Mouse (Mus musculus) ES-Bruce4 (cell line): Measurements from ENCODE around the gene Tmem136. TPM values are rescaled to one million over a fixed set of nuclear protein-coding genes. Genes with fewer than 3 reads are reported as not detected.
A peak's percentile ranks its signal among the peaks of the same experiment; 100 is the strongest.

Experiments used
- H3K27ac ChIP-seq: 2 replicates; pipeline ENCODE4 v1.5.1; 2012; ENCODE audit warnings: low read length, inconsistent platforms; ENCODE audit not compliant: insufficient read depth
- H3K27me3 ChIP-seq: 2 replicates; pipeline ENCODE4 v1.6.1; 2012; ENCODE audit warnings: mild to moderate bottlenecking, low read length, inconsistent platforms; ENCODE audit not compliant: control insufficient read depth, poor library complexity, insufficient read depth, severe bottlenecking
- H3K36me3 ChIP-seq: 2 replicates; pipeline ENCODE4 v1.6.1; 2012; ENCODE audit warnings: inconsistent platforms, mild to moderate bottlenecking, low read length, moderate library complexity; ENCODE audit not compliant: control insufficient read depth, poor library complexity, insufficient read depth, severe bottlenecking
- H3K4me1 ChIP-seq: one replicate; pipeline ENCODE4 v1.8.1; 2011; ENCODE audit warnings: low read length; ENCODE audit not compliant: control insufficient read depth, insufficient read depth
- H3K4me3 ChIP-seq: 2 replicates; pipeline ENCODE4 v1.5.1; 2011; ENCODE audit warnings: low read depth, mild to moderate bottlenecking, low read length
- H3K9ac ChIP-seq: 2 replicates; pipeline ENCODE4 v1.6.1; 2012; ENCODE audit warnings: low read depth, mild to moderate bottlenecking, inconsistent platforms; ENCODE audit not compliant: poor library complexity, severe bottlenecking
- H3K9me3 ChIP-seq: replicated peaks from 2 replicates; pipeline ENCODE4 v1.6.1; 2012; ENCODE audit warnings: mild to moderate bottlenecking, low read length, inconsistent platforms; ENCODE audit not compliant: control insufficient read depth, poor library complexity, insufficient read depth, severe bottlenecking
- CTCF ChIP-seq: IDR thresholded peaks from one replicate; pipeline ENCODE4 v1.8.1; 2011; ENCODE audit warnings: low read depth, low read length
- EP300 ChIP-seq: IDR thresholded peaks from 2 replicates; pipeline ENCODE4 v1.6.1; 2011; ENCODE audit warnings: low read depth, low read length; ENCODE audit not compliant: insufficient read depth
- POLR2A ChIP-seq: IDR thresholded peaks from one replicate; pipeline ENCODE4 v1.8.1; 2011; ENCODE audit warnings: low read length; ENCODE audit not compliant: insufficient read depth
- polyA plus RNA-seq: library from polyadenylated mRNA; stranded (reverse); fragments of >200 nt; gene quantifications from 2 replicates; pipeline ENCODE4 v1.2.4, GENCODE M21; 2011; ENCODE audit warnings: low read depth; ENCODE audit not compliant: missing spikeins, insufficient read depth, insufficient read length

The Tmem136 gene
- 10.0 and 10.5 TPM in 2 replicates for polyA plus RNA-seq

- H3K9me3 ChIP-seq: no peaks in the 10 kb centered on the region
- peak within 1 kb of the TSS; percentile 73 for H3K4me3 ChIP-seq
- H3K4me1 ChIP-seq: no peaks in the 10 kb centered on the region
- peak within 1 kb of the TSS; percentile 60 for H3K9ac ChIP-seq
- no peaks in the 10 kb centered on the region for H3K27me3 ChIP-seq
- H3K27ac ChIP-seq: no peak within 1 kb of the TSS
- TF ChIP-seq POLR2A (peak; percentile 26), EP300 (0 out of 2 replicates have a peak, but pooled peaks have one; percentile 16), CTCF (peak; percentile 51)
- no peaks in the 10 kb centered on the region for H3K36me3 ChIP-seq
Measured at GRCm38 (mm10) chr9:43116134-43116996, at the start of gene Tmem136. TSS of gene Tmem136 (minus strand) at chr9:43116570.

GRCm38 (mm10) chr9:43155960-43156359, 39.6 kb upstream of the Tmem136 start:
- H3K9ac ChIP-seq: no peak overlapping the region
- no peaks in the 10 kb centered on the region for H3K9me3 ChIP-seq
- no peaks in the 10 kb centered on the region for H3K4me1 ChIP-seq
- no peak overlapping the region for H3K4me3 ChIP-seq
- no peaks in the 10 kb centered on the region for H3K27me3 ChIP-seq
- H3K27ac ChIP-seq: no peak overlapping the region
- no peaks in the 10 kb centered on the region for H3K36me3 ChIP-seq
- TF ChIP-seq EP300 (no peak), CTCF (no peak), POLR2A (no peak)

- no peak overlapping the region for H3K27ac ChIP-seq
- H3K36me3 ChIP-seq: no peaks in the 10 kb centered on the region
- peaks cover 2% of the 10 kb centered on the region for H3K4me1 ChIP-seq
- H3K27me3 ChIP-seq: no peaks in the 10 kb centered on the region
- TF ChIP-seq EP300 (no peak), CTCF (no peak), POLR2A (no peak)
- H3K9me3 ChIP-seq: no peaks in the 10 kb centered on the region
- no peak overlapping the region for H3K4me3 ChIP-seq
- no peak overlapping the region for H3K9ac ChIP-seq
Measured at GRCm38 (mm10) chr9:43151779-43152178, 35.4 kb upstream of the Tmem136 start.

- Histone ChIP-seq H3K9ac (no peak overlapping the region), H3K4me3 (no peak overlapping the region), H3K36me3 (no peaks in the 10 kb centered on the region), H3K27me3 (no peaks in the 10 kb centered on the region), H3K4me1 (peaks cover 2% of the 10 kb centered on the region), H3K9me3 (no peaks in the 10 kb centered on the region), H3K27ac (no peak overlapping the region)
- no peak for TF ChIP-seq POLR2A
- TF ChIP-seq CTCF: no peak
- TF ChIP-seq EP300: no peak
Measured at GRCm38 (mm10) chr9:43150957-43151356, 34.6 kb upstream of the Tmem136 start.

GRCm38 (mm10) chr9:43150075-43150474, 33.7 kb upstream of the Tmem136 start:
- peaks cover 2% of the 10 kb centered on the region for H3K4me1 ChIP-seq
- no peaks in the 10 kb centered on the region for H3K36me3 ChIP-seq
- no peak overlapping the region for H3K4me3 ChIP-seq
- H3K9me3 ChIP-seq: no peaks in the 10 kb centered on the region
- H3K27ac ChIP-seq: no peak overlapping the region
- no peaks in the 10 kb centered on the region for H3K27me3 ChIP-seq
- H3K9ac ChIP-seq: no peak overlapping the region
- TF ChIP-seq POLR2A (no peak), CTCF (no peak), EP300 (no peak)

GRCm38 (mm10) chr9:43149498-43149897, 33.1 kb upstream of the Tmem136 start:
- Histone ChIP-seq H3K36me3 (no peaks in the 10 kb centered on the region), H3K4me3 (no peak overlapping the region), H3K27ac (no peak overlapping the region), H3K27me3 (no peaks in the 10 kb centered on the region), H3K9ac (no peak overlapping the region), H3K4me1 (peaks cover 2% of the 10 kb centered on the region), H3K9me3 (no peaks in the 10 kb centered on the region)
- TF ChIP-seq CTCF (no peak), POLR2A (no peak), EP300 (no peak)
